Mouse (Mus musculus) testis, adult 2 months (tissue): ENCODE data around the gene Myt1l.

Experiments
- CTCF ChIP-seq: fragments of 200-500 bp; IDR thresholded peaks from 2 replicates; pipeline ENCODE4 v1.5.1; 2012; ENCODE audit warnings: low read depth, mild to moderate bottlenecking, inconsistent platforms, low read length, moderate library complexity; ENCODE audit not compliant: control insufficient read depth, insufficient read depth, insufficient replicate concordance
- POLR2A ChIP-seq: fragments of 200-500 bp; IDR thresholded peaks from 2 replicates; pipeline ENCODE4 v1.6.1; 2012; ENCODE audit warnings: low read depth, mild to moderate bottlenecking, inconsistent platforms, low read length, moderate library complexity; ENCODE audit not compliant: control insufficient read depth

- TF ChIP-seq POLR2A (no peak), CTCF (no peak)
These were observed 5.1 kb downstream of the Myt1l start for GRCm38 (mm10) chr12:29533071-29533876.
